ENCODE assay signal across 21 mouse cellular contexts in genomic region chr14:21178356-21178755, GRCm38 (mm10).
"Had no signal": no experiment of that assay in that cellular context is flagged by ENCODE, and none has a peak within 500 bp of the region (broad histone marks: within the 10 kb centered on the region; RNA-seq: fewer than 3 reads in every experiment).

No protein-coding gene starts in this region.

- H3K4me3 ChIP-seq: limb, embryonic 10.5 days; limb, embryonic 13.5 days; liver, embryonic 12.5 days; liver, embryonic 15.5 days; lung, embryonic 15.5 days; megakaryocyte, embryonic 14.5 days; midbrain, embryonic 10.5 days; midbrain, embryonic 13.5 days; myocyte; neural tube, embryonic 13.5 days had no signal

- H3K27me3 ChIP-seq: limb, embryonic 13.5 days; liver, embryonic 12.5 days; liver, embryonic 15.5 days; lung, embryonic 15.5 days; megakaryocyte, embryonic 14.5 days; midbrain, embryonic 13.5 days; neural tube, embryonic 13.5 days had no signal

- ATAC-seq: liver, embryonic 12.5 days; midbrain, embryonic 13.5 days; midbrain, embryonic 16.5 days had no signal

- H3K36me3 ChIP-seq: limb, embryonic 10.5 days; limb, embryonic 13.5 days; lung, embryonic 15.5 days; midbrain, embryonic 10.5 days; midbrain, embryonic 13.5 days; neural tube, embryonic 13.5 days had no signal

- H3K27ac ChIP-seq: limb, embryonic 10.5 days; limb, embryonic 13.5 days; liver, embryonic 12.5 days; liver, embryonic 15.5 days; midbrain, embryonic 10.5 days; midbrain, embryonic 13.5 days; neural tube, embryonic 13.5 days had no signal

- H3K4me1 ChIP-seq: limb, embryonic 10.5 days; limb, embryonic 13.5 days; liver, embryonic 12.5 days; liver, embryonic 15.5 days; lung, embryonic 15.5 days; midbrain, embryonic 10.5 days; neural tube, embryonic 13.5 days had no signal

- H3K9ac ChIP-seq: limb, embryonic 13.5 days; liver, embryonic 12.5 days; liver, embryonic 15.5 days; lung, embryonic 15.5 days; midbrain, embryonic 13.5 days; neural tube, embryonic 13.5 days had no signal

- H3K9me3 ChIP-seq: limb, embryonic 10.5 days; limb, embryonic 13.5 days; liver, embryonic 12.5 days; liver, embryonic 15.5 days; lung, embryonic 15.5 days; megakaryocyte, embryonic 14.5 days; midbrain, embryonic 10.5 days; midbrain, embryonic 13.5 days; neural tube, embryonic 13.5 days had no signal

- DNase-seq: kidney, postnatal 14 days; kidney, postnatal 4 days; liver; lung, adult 18-20 months; lung, postnatal 10 days; lung, postnatal 36 days; retina, postnatal 1 day; right cerebral cortex, postnatal 25 days; thymus, adult 18-20 months; thymus, postnatal 36 days had no signal

- H3K4me2 ChIP-seq: limb, embryonic 13.5 days; liver, embryonic 12.5 days; liver, embryonic 15.5 days; lung, embryonic 15.5 days; midbrain, embryonic 13.5 days; neural tube, embryonic 13.5 days had no signal
